Mouse (Mus musculus): ENCODE measurements around the gene Rab11b.

DNA sequence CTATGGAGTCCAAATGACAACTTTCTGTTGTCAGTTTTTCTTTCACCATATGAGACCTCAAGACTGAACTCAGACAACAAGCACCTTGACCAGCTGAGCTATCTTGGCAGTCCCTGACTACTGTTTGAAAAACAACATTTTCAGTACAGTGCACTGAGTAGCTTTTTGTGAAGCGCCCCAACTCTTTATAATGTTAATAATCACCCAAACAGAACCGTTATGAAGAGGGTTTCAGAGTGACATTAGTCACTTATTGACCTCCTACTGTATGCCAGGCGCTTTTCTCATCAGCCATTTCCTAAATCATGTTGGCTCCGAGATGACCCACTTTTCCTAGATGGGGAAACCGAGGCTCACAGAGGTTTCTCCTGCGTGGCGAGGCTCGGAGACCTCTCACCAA is 42.3 kb downstream of the Rab11b start:
- no peak for TF ChIP-seq CTCF (IDR thresholded peaks at IDR 0.05; ENCODE audit: low read depth)
- no peak for TF ChIP-seq EP300 (IDR thresholded peaks at IDR 0.05; ENCODE audit: low read depth)

Measured in liver, postnatal 0 days (tissue).